Mouse (Mus musculus): ENCODE data around the gene Vps25. TPM values are rescaled to one million over a fixed set of nuclear protein-coding genes. Genes with fewer than 3 reads are reported as not detected.

Vps25 gene
- polyA plus RNA-seq, 1 experiment from 2014 or later, result 120 TPM

DNA sequence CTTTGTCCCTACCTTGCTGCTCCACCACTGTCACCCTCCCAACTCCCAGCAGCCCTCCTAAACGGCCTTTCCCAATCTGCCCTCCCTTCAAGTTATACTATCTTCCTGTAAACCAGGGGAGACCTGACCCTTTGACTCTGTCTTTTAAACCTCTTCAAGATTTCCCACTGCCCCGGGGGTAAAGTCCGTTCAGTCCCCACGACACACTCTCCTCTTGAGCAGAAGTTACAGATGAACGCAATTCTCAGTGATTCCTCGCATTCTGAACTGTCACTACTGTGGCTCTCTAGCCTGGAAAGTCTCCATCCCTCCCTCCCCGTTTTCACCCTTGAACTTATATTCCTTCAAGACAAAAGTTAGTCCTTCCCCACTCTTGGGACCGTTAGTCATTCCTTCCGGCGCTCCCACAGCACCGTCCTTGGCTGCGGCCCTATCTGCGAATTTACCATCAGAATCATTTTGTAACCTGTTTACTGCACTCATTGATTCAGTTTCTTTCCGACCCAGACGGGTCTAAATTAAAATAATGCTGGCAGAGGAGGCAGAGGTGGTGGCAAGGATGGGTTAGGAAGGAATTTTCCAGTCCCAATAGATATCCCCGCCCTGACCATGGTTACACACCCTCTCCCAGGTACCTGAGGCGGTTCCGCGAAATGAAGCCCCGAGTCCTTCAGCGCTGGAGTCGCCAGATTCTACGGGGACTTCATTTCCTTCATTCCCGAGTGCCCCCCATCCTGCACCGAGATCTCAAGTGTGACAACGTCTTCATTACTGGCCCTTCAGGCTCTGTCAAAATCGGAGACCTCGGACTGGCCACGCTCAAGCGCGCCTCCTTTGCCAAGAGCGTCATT is 9.9 kb downstream of the Vps25 start:
- Histone ChIP-seq H3K9me3 (ENCODE audit: control insufficient read depth, low read length) (no peaks in the 10 kb centered on the region), H3K27ac (replicated peaks; ENCODE audit: low read depth, low read length) (no peak overlapping the region), H3K27me3 (ENCODE audit: control insufficient read depth, insufficient read depth, low read length) (peaks cover 44% of the 10 kb centered on the region), H3K9ac (ENCODE audit: low read length) (no peak overlapping the region), H3K4me3 (ENCODE audit: low read depth, low read length) (peak overlapping the region; percentile 18), H3K36me3 (ENCODE audit: control insufficient read depth, insufficient read depth, low read length) (no peaks in the 10 kb centered on the region; the same call in 1 of the 2 replicates), H3K4me2 (ENCODE audit: low read depth, severe bottlenecking) (no peak overlapping the region; the same call in 1 of the 2 replicates), H3K4me1 (ENCODE audit: control insufficient read depth, insufficient read depth, low read length) (peaks cover 25% of the 10 kb centered on the region; the same call in 1 of the 2 replicates)
- peak; percentile 42 for DNase-seq (ENCODE audit: low spot score)
- ATAC-seq (ENCODE audit: insufficient number of reproducible peaks, low FRiP score, low TSS enrichment, low read depth), result no peak
- WGBS, result 2% methylated on average over 32 of the region's 32 CpGs

DNA sequence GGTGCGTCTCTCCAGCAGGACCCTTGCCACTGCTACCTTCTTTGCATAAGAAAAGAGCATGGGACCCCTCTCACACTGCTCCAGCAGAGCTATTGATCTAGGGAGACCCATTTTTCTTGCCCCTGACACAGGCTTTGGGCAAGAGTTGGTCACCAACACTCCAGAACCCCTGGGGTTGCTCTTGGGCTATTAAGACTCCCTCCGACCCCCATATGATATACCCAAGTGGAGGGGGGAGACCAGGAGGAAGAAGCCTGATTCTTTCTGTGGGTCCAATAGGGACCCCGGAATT is 10.4 kb downstream of the Vps25 start:
- Histone ChIP-seq H3K9ac (ENCODE audit: low read length) (no peak overlapping the region), H3K27me3 (ENCODE audit: control insufficient read depth, insufficient read depth, low read length) (peaks cover 46% of the 10 kb centered on the region), H3K36me3 (ENCODE audit: control insufficient read depth, insufficient read depth, low read length) (no peaks in the 10 kb centered on the region; the same call in 1 of the 2 replicates), H3K9me3 (ENCODE audit: control insufficient read depth, low read length) (no peaks in the 10 kb centered on the region), H3K4me2 (ENCODE audit: low read depth, severe bottlenecking) (no peak overlapping the region), H3K27ac (replicated peaks; ENCODE audit: low read depth, low read length) (no peak overlapping the region), H3K4me1 (ENCODE audit: control insufficient read depth, insufficient read depth, low read length) (peaks cover 25% of the 10 kb centered on the region; the same call in 1 of the 2 replicates), H3K4me3 (ENCODE audit: low read depth, low read length) (no peak overlapping the region)
- DNase-seq (ENCODE audit: low spot score) (peak; percentile 43), ATAC-seq (ENCODE audit: insufficient number of reproducible peaks, low FRiP score, low TSS enrichment, low read depth) (no peak)
- 7% methylated on average over 3 of the region's 3 CpGs for WGBS

DNA sequence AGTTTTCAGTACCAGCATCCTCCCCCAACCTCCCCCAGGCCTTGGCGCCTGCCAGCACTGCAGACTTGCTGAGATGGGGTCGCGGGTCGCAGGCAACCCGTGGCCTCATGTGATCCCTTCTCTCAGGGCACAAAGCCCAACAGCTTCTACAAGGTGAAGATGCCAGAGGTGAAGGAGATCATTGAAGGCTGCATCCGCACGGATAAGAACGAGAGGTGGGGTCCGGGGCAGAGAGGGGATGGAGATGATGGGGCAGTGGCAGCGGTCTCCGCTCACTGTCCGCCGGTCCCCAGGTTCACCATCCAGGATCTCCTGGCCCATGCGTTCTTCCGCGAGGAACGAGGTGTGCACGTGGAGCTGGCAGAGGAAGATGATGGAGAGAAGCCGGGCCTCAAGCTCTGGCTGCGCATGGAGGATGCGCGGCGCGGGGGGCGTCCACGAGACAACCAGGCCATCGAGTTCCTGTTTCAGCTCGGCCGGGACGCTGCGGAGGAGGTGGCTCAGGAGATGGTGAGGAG is 11.5 kb downstream of the Vps25 start:
- no peak overlapping the region for H3K27ac ChIP-seq (replicated peaks; ENCODE audit: low read depth, low read length)

DNA sequence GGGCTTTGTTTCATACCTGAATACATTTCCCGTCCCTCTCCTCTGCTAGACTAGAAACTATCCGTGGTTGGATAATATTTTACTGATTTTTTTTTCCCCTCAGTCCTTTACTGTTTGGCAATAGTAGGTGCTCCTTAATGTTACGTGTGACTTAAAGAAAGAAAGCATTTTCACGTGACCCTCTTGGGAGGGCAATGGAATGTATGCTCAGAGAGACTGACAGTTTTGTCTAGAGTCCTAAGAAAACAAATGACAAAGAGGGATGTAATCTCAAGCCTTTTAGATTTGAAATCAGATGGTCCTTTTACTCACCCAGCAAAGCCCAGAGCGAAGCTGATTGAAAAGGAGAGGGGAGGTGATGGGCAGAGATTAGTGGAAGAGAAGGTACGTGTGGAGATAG is 12.4 kb downstream of the Vps25 start:
- H3K4me1 ChIP-seq (ENCODE audit: control insufficient read depth, insufficient read depth, low read length), result peaks cover 16% of the 10 kb centered on the region; the same call in 1 of the 2 replicates
- H3K36me3 ChIP-seq (ENCODE audit: control insufficient read depth, insufficient read depth, low read length), result no peaks in the 10 kb centered on the region
- no peak for DNase-seq (ENCODE audit: low spot score)
- no peak overlapping the region for H3K27ac ChIP-seq (replicated peaks; ENCODE audit: low read depth, low read length)
- ATAC-seq (ENCODE audit: insufficient number of reproducible peaks, low FRiP score, low TSS enrichment, low read depth), result no peak
- 24% methylated on average over 6 of the region's 6 CpGs for WGBS
- peaks cover 46% of the 10 kb centered on the region for H3K27me3 ChIP-seq (ENCODE audit: control insufficient read depth, insufficient read depth, low read length)
- H3K4me3 ChIP-seq (ENCODE audit: low read depth, low read length), result no peak overlapping the region
- no peaks in the 10 kb centered on the region for H3K9me3 ChIP-seq (ENCODE audit: control insufficient read depth, low read length)
- no peak overlapping the region for H3K9ac ChIP-seq (ENCODE audit: low read length)
- no peak overlapping the region; the same call in 1 of the 2 replicates for H3K4me2 ChIP-seq (ENCODE audit: low read depth, severe bottlenecking)

More for the DNA sequence above, 11.5 kb downstream of the Vps25 start:
- peaks cover 16% of the 10 kb centered on the region; the same call in 1 of the 2 replicates for H3K4me1 ChIP-seq (ENCODE audit: control insufficient read depth, insufficient read depth, low read length)
- H3K9me3 ChIP-seq (ENCODE audit: control insufficient read depth, low read length), result no peaks in the 10 kb centered on the region
- peak overlapping the region; percentile 36 for H3K9ac ChIP-seq (ENCODE audit: low read length)
- H3K27me3 ChIP-seq (ENCODE audit: control insufficient read depth, insufficient read depth, low read length), result peaks cover 46% of the 10 kb centered on the region
- 3% methylated on average over 31 of the region's 31 CpGs for WGBS
- H3K36me3 ChIP-seq (ENCODE audit: control insufficient read depth, insufficient read depth, low read length), result no peaks in the 10 kb centered on the region; the same call in 1 of the 2 replicates
- peak overlapping the region; percentile 44 for H3K4me2 ChIP-seq (ENCODE audit: low read depth, severe bottlenecking)
- peak; percentile 62 for DNase-seq (ENCODE audit: low spot score)
- no peak for ATAC-seq (ENCODE audit: insufficient number of reproducible peaks, low FRiP score, low TSS enrichment, low read depth)
- H3K4me3 ChIP-seq (ENCODE audit: low read depth, low read length), result peak overlapping the region; percentile 30

DNA sequence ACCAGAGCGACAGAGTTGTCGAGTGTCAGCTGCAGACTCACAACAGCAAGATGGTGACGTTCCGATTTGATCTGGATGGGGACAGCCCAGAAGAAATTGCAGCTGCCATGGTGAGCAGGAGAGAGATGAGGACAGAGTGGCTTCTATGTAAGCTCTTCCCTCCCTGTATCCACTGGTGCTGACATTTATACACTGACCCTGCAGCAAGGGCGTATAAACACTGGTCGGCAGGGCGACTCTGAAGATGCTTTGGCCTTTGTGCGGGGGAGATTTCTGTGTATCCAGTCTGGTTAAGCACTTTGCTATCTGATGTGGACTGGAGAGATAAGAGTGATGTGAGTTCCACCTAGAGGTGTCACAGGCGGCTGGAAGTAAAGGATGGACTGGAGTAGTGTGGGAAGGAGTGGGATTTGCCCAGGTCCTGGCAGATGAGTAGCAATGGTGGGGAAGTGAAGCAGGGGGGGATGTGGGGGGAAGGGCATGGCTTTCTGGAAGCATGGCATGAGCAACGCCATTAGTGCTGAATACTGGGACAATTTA is 16.1 kb downstream of the Vps25 start:
- Histone ChIP-seq H3K4me3 (ENCODE audit: low read depth, low read length) (no peak overlapping the region), H3K9me3 (ENCODE audit: control insufficient read depth, low read length) (no peaks in the 10 kb centered on the region), H3K4me2 (ENCODE audit: low read depth, severe bottlenecking) (no peak overlapping the region), H3K4me1 (ENCODE audit: control insufficient read depth, insufficient read depth, low read length) (0 out of 2 replicates have a peak, but pooled peaks cover 4% of the 10 kb centered on the region), H3K27ac (replicated peaks; ENCODE audit: low read depth, low read length) (no peak overlapping the region), H3K36me3 (ENCODE audit: control insufficient read depth, insufficient read depth, low read length) (no peaks in the 10 kb centered on the region), H3K9ac (ENCODE audit: low read length) (no peak overlapping the region), H3K27me3 (ENCODE audit: control insufficient read depth, insufficient read depth, low read length) (peaks cover 17% of the 10 kb centered on the region)
- DNase-seq (ENCODE audit: low spot score), result no peak
- WGBS, result 17% methylated on average over 10 of the region's 10 CpGs
- no peak for ATAC-seq (ENCODE audit: insufficient number of reproducible peaks, low FRiP score, low TSS enrichment, low read depth)

DNA sequence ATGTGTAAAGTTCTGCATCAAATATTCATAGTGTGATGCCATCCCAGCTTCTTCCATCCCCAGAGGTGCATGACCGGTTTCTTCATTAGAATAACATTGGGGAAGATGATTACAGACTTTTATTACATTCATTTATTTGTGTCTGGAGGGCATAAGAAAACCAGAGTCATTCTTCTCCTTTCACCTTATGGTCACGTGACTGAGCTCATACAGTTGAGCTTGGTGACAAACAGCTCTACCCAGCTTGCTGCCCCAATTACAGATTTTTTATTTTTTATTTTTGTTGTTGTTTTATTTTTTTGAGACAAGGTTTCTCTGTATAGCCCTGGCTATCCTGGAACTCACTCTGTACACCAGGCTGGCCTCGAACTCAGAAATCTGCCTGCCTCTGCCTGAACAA is 18.9 kb downstream of the Vps25 start:
- H3K4me2 ChIP-seq (ENCODE audit: low read depth, severe bottlenecking), result no peak overlapping the region
- ATAC-seq (ENCODE audit: insufficient number of reproducible peaks, low FRiP score, low TSS enrichment, low read depth) (no peak), DNase-seq (ENCODE audit: low spot score) (no peak)
- peaks cover 6% of the 10 kb centered on the region for H3K4me1 ChIP-seq (ENCODE audit: control insufficient read depth, insufficient read depth, low read length)
- 83% methylated on average over 3 of the region's 3 CpGs for WGBS
- H3K4me3 ChIP-seq (ENCODE audit: low read depth, low read length), result no peak overlapping the region
- peaks cover 9% of the 10 kb centered on the region; the same call in 1 of the 2 replicates for H3K27me3 ChIP-seq (ENCODE audit: control insufficient read depth, insufficient read depth, low read length)
- no peak overlapping the region for H3K9ac ChIP-seq (ENCODE audit: low read length)
- no peaks in the 10 kb centered on the region for H3K9me3 ChIP-seq (ENCODE audit: control insufficient read depth, low read length)
- no peak overlapping the region for H3K27ac ChIP-seq (replicated peaks; ENCODE audit: low read depth, low read length)
- H3K36me3 ChIP-seq (ENCODE audit: control insufficient read depth, insufficient read depth, low read length), result peaks cover 2% of the 10 kb centered on the region; the same call in 1 of the 2 replicates

DNA sequence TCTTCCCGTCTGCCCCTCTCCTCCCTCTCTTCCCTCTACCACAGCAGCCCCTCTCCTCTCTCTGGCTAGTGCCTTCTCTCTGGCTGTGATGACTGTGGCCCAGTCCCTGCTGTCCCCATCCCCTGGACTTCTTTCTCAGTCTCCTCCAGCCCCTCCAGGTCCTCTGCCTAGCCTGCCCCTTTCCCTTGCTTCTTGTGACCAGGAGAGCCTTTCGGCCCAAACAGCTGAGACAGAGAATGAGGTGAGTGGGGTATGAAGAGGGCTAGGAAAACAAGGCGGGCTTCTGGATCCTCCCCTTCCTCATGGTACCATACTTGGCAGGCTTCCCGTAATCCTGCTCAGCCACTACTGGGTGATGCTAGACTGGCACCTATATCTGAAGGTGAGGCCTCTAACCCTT is 21.8 kb downstream of the Vps25 start:
- WGBS, result 68% methylated on average over 4 of the region's 4 CpGs
- Histone ChIP-seq H3K27me3 (ENCODE audit: control insufficient read depth, insufficient read depth, low read length) (peaks cover 5% of the 10 kb centered on the region; the same call in 1 of the 2 replicates), H3K27ac (replicated peaks; ENCODE audit: low read depth, low read length) (no peak overlapping the region), H3K9me3 (ENCODE audit: control insufficient read depth, low read length) (no peaks in the 10 kb centered on the region), H3K9ac (ENCODE audit: low read length) (no peak overlapping the region), H3K4me1 (ENCODE audit: control insufficient read depth, insufficient read depth, low read length) (peaks cover 12% of the 10 kb centered on the region), H3K4me2 (ENCODE audit: low read depth, severe bottlenecking) (no peak overlapping the region), H3K36me3 (ENCODE audit: control insufficient read depth, insufficient read depth, low read length) (peaks cover 2% of the 10 kb centered on the region; the same call in 1 of the 2 replicates), H3K4me3 (ENCODE audit: low read depth, low read length) (no peak overlapping the region)
- ATAC-seq (ENCODE audit: insufficient number of reproducible peaks, low FRiP score, low TSS enrichment, low read depth) (no peak), DNase-seq (ENCODE audit: low spot score) (no peak)

DNA sequence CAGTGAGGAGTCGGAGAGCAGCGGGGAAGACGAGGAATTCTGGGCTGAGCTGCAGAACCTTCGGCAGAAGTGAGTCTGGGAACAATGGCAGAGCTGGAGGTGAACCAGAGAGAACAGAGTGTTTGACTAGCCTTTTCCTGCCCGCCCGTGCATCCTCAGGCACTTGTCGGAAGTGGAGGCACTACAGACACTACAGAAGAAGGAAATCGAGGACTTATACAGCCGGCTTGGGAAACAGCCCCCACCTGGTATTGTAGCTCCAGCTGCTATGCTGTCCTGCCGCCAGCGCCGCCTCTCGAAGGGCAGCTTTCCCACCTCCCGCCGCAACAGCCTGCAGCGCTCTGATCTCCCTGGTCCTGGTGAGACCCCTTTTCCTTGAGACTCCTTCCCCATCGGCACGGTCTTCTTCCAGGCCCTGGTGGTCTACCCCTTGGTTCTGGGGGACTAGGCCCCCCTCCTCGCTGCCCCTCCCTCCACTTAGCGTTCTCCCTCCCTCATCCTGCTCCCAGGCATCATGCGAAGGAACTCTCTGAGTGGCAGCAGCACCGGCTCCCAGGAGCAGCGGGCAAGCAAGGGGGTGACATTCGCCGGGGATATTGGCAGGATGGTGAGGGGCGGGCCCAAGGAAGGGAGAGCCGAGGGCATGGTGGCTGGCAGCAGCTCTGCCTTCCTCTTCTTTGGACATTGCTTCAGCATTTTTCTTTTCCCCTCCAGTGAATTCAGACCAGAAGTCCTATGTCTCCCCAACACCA is 23.0 kb downstream of the Vps25 start:
- Histone ChIP-seq H3K9ac (ENCODE audit: low read length) (no peak overlapping the region), H3K27me3 (ENCODE audit: control insufficient read depth, insufficient read depth, low read length) (peaks cover 5% of the 10 kb centered on the region; the same call in 1 of the 2 replicates), H3K36me3 (ENCODE audit: control insufficient read depth, insufficient read depth, low read length) (peaks cover 2% of the 10 kb centered on the region; the same call in 1 of the 2 replicates), H3K9me3 (ENCODE audit: control insufficient read depth, low read length) (no peaks in the 10 kb centered on the region), H3K4me3 (ENCODE audit: low read depth, low read length) (peak overlapping the region; percentile 3; the same call in 1 of the 2 replicates), H3K4me2 (ENCODE audit: low read depth, severe bottlenecking) (peak overlapping the region; percentile 17; the same call in 1 of the 2 replicates), H3K27ac (replicated peaks; ENCODE audit: low read depth, low read length) (no peak overlapping the region), H3K4me1 (ENCODE audit: control insufficient read depth, insufficient read depth, low read length) (peaks cover 12% of the 10 kb centered on the region)
- ATAC-seq (ENCODE audit: insufficient number of reproducible peaks, low FRiP score, low TSS enrichment, low read depth), result no peak
- WGBS, result 29% methylated on average over 27 of the region's 27 CpGs
- DNase-seq (ENCODE audit: low spot score), result no peak
